Mouse (Mus musculus) megakaryocyte progenitor cell, adult 5-6 weeks (primary cell): ENCODE data around the gene Galm. TPM values are rescaled to one million over a fixed set of nuclear protein-coding genes. Genes with fewer than 3 reads are reported as not detected.

Experiments used
- ATAC-seq: replicated peaks from 2 replicates; pipeline ENCODE4 v1.8.0; 2016; ENCODE audit warnings: mild to moderate bottlenecking, moderate TSS enrichment, inconsistent platforms; ENCODE audit not compliant: poor library complexity
- total RNA-seq, 2 experiments: library from RNA; stranded (forward) in 1 of 2; stranded (reverse) in 1 of 2; fragments of 157-497, 149-512 nt in 1 of 2; fragments of 200-1000 nt in 1 of 2; gene quantifications; 2 replicates each; pipeline versions ENCODE4 v1.2.3 to v1.2.4; 2015 to 2017

Galm gene
- total RNA-seq (2015) (5.9 and 7.6 TPM in 2 replicates), total RNA-seq (2017) (4.5 and 6.7 TPM in 2 replicates)

GRCm38 (mm10) chr17:80127331-80128251 is at the start of gene Galm:
Gene Galm (plus strand): TSS chr17:80127471.
- ATAC-seq, result peak; percentile 81

- ATAC-seq, result no peak
These were observed 48.5 kb upstream of the Galm start for GRCm38 (mm10) chr17:80078726-80079125.

- ATAC-seq, result peak; percentile 82
These were observed 44.0 kb upstream of the Galm start for GRCm38 (mm10) chr17:80083223-80083622.

- no peak; the same call in 1 of the 2 replicates for ATAC-seq
These were observed 42.8 kb upstream of the Galm start for GRCm38 (mm10) chr17:80084424-80084823.

- no peak for ATAC-seq
These were observed 40.7 kb upstream of the Galm start for GRCm38 (mm10) chr17:80086591-80086990.

GRCm38 (mm10) chr17:80088168-80088567 is 39.1 kb upstream of the Galm start:
- no peak for ATAC-seq

GRCm38 (mm10) chr17:80090551-80090950 is 36.7 kb upstream of the Galm start:
- no peak for ATAC-seq

- ATAC-seq, result peak; percentile 74
These were observed 35.3 kb upstream of the Galm start for GRCm38 (mm10) chr17:80091879-80092549.

- no peak for ATAC-seq
These were observed 31.9 kb upstream of the Galm start for GRCm38 (mm10) chr17:80095254-80095899.

GRCm38 (mm10) chr17:80096043-80096719 is 31.1 kb upstream of the Galm start:
- ATAC-seq, result peak; percentile 73

- ATAC-seq, result no peak
These were observed 30.6 kb upstream of the Galm start for GRCm38 (mm10) chr17:80096720-80097114.

- no peak for ATAC-seq
These were observed 30.1 kb upstream of the Galm start for GRCm38 (mm10) chr17:80097221-80097620.

GRCm38 (mm10) chr17:80099823-80100222 is 27.4 kb upstream of the Galm start:
- peak; percentile 62 for ATAC-seq

GRCm38 (mm10) chr17:80105348-80105978 is 21.8 kb upstream of the Galm start:
- no peak for ATAC-seq

- peak; percentile 83 for ATAC-seq
These were observed 14.5 kb upstream of the Galm start for GRCm38 (mm10) chr17:80112665-80113305.

- ATAC-seq, result peak; percentile 50
These were observed 13.8 kb upstream of the Galm start for GRCm38 (mm10) chr17:80113468-80113867.

- ATAC-seq, result no peak
These were observed 6.9 kb upstream of the Galm start for GRCm38 (mm10) chr17:80120396-80120795.

- ATAC-seq, result no peak
These were observed 5.4 kb upstream of the Galm start for GRCm38 (mm10) chr17:80121833-80122232.

- ATAC-seq, result no peak
These were observed 2.1 kb upstream of the Galm start for GRCm38 (mm10) chr17:80124985-80125750.
